Mouse (Mus musculus): ENCODE results near the gene Lcat. TPM values are rescaled to one million over a fixed set of nuclear protein-coding genes. Genes with fewer than 3 reads are reported as not detected.

The Lcat gene
- polyA plus RNA-seq, 1 experiment from 2014 or later, result 9.9 TPM

- no peaks in the 10 kb centered on the region for H3K9me3 ChIP-seq (ENCODE audit: control insufficient read depth, low read length)
- 41% methylated on average over 16 of the region's 16 CpGs for WGBS
- H3K4me3 ChIP-seq (ENCODE audit: low read length), result peak overlapping the region; percentile 93
- peak overlapping the region; percentile 90 for H3K27ac ChIP-seq (ENCODE audit: low read depth, low read length)
- H3K4me1 ChIP-seq (ENCODE audit: control insufficient read depth, insufficient read depth, low read depth, low read length), result peaks cover 10% of the 10 kb centered on the region
- no peaks in the 10 kb centered on the region for H3K36me3 ChIP-seq (ENCODE audit: control insufficient read depth, insufficient read depth, low read length)
- H3K4me2 ChIP-seq (ENCODE audit: low read length), result peak overlapping the region; percentile 89
- H3K9ac ChIP-seq (ENCODE audit: low read depth, low read length), result peak overlapping the region; percentile 99
- no peak for ATAC-seq
- no peaks in the 10 kb centered on the region for H3K27me3 ChIP-seq (replicated peaks; ENCODE audit: control insufficient read depth, insufficient read depth, low read length)
These were observed 42.1 kb downstream of the Lcat start for GRCm38 (mm10) chr8:105900941-105901616.

DNA sequence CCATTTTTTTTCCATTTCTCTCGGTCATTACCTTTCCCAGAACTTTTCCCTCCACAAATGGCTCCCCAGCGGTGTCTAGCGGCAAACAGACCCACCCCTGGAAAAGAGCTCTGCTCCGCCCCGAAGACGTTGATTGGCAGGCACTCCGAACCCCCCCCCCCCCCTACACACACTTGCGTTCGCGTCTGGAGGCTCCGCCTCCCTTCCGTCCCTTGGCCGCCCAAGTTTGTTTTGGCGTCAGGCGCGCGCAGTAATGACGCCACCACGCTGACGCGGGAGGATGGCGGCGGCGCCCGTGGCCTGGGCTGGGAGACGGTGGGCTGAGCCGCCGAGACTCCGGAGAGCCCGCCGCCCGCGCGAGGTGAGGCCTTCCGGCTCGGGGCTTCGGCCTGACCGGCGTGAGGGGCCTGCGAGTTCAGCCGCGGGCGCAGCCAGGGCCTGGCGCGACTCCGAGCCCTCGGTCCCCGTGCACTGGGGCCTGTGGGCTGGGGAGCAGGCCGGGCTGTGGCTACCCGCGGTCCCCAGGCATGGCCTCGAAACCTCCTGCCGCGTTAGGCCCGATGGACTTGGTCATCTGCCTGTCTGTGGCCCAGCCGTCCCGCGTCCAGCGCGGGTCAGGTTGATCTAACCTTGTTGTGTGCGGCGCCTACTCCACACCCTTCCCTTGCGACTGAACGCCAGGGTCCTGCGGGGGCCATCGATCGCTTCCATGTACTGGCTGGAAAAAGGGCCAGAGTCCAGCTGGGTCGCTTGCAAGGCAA, 42.8 kb downstream of the Lcat start, which contains the start of gene Pskh1:
TSS of gene Pskh1 (plus strand) at position 262 of the 761 bp plus-strand sequence.
- Histone ChIP-seq H3K4me2 (ENCODE audit: low read length) (peak within 1 kb of the TSS; percentile 89), H3K4me3 (ENCODE audit: low read length) (peak within 1 kb of the TSS; percentile 93), H3K36me3 (ENCODE audit: control insufficient read depth, insufficient read depth, low read length) (no peaks in the 10 kb centered on the region), H3K9ac (ENCODE audit: low read depth, low read length) (peak within 1 kb of the TSS; percentile 99), H3K4me1 (ENCODE audit: control insufficient read depth, insufficient read depth, low read depth, low read length) (peaks cover 10% of the 10 kb centered on the region), H3K27me3 (replicated peaks; ENCODE audit: control insufficient read depth, insufficient read depth, low read length) (no peaks in the 10 kb centered on the region), H3K9me3 (ENCODE audit: control insufficient read depth, low read length) (no peaks in the 10 kb centered on the region), H3K27ac (ENCODE audit: low read depth, low read length) (peak within 1 kb of the TSS; percentile 90)
- ATAC-seq, result peak; percentile 95
- WGBS, result under 1% methylated on average over 67 of the region's 68 CpGs

DNA sequence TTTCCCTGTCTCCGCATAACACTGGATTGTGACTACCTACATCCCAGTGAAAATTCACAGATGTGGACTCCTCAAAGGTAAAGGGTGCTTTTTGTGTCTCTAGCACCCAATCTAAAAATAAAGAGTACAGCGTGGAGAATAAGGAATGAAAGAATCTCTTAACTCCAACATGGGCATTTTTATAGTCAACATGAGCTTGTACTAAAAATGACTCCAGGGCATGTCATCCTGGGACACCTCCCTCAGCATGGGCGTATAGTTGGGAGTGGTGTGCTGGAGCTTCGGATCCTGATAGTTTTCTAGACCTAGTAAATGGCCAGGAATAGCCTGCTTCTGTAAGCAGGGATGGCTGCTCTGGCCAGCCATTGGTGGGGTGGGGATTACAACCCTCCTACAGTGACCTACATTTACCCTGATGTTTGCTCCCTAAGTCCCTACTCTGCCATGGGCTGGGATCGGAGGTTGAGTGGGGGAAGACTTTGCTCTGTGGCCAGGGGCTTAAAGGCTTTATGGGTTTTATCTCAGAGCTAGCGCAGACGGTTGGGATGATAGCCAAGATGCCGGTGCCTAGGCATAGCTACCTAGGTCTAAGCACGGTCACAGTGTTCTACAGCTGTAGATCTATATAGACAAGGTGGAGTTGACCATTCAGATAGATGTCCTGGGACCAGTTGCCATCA, 45.2 kb downstream of the Lcat start:
- WGBS, result 84% methylated on average over 9 of the region's 9 CpGs
- Histone ChIP-seq H3K4me3 (ENCODE audit: low read length) (no peak overlapping the region), H3K36me3 (ENCODE audit: control insufficient read depth, insufficient read depth, low read length) (no peaks in the 10 kb centered on the region; the same call in 1 of the 2 replicates), H3K27ac (ENCODE audit: low read depth, low read length) (no peak overlapping the region), H3K27me3 (replicated peaks; ENCODE audit: control insufficient read depth, insufficient read depth, low read length) (no peaks in the 10 kb centered on the region), H3K4me2 (ENCODE audit: low read length) (no peak overlapping the region), H3K4me1 (ENCODE audit: control insufficient read depth, insufficient read depth, low read depth, low read length) (peaks cover 10% of the 10 kb centered on the region), H3K9me3 (ENCODE audit: control insufficient read depth, low read length) (no peaks in the 10 kb centered on the region), H3K9ac (ENCODE audit: low read depth, low read length) (no peak overlapping the region)
- ATAC-seq, result no peak

- Histone ChIP-seq H3K9me3 (ENCODE audit: control insufficient read depth, low read length) (no peaks in the 10 kb centered on the region), H3K27ac (ENCODE audit: low read depth, low read length) (no peak within 1 kb of the TSS), H3K4me3 (ENCODE audit: low read length) (no peak within 1 kb of the TSS), H3K36me3 (ENCODE audit: control insufficient read depth, insufficient read depth, low read length) (peaks cover 38% of the 10 kb centered on the region), H3K9ac (ENCODE audit: low read depth, low read length) (0 out of 2 replicates have a peak within 1 kb of the TSS, but pooled peaks have one; percentile 24), H3K4me1 (ENCODE audit: control insufficient read depth, insufficient read depth, low read depth, low read length) (no peaks in the 10 kb centered on the region), H3K27me3 (replicated peaks; ENCODE audit: control insufficient read depth, insufficient read depth, low read length) (no peaks in the 10 kb centered on the region), H3K4me2 (ENCODE audit: low read length) (peak within 1 kb of the TSS; percentile 22; the same call in 1 of the 2 replicates)
- peak; percentile 90 for ATAC-seq
- 4% methylated on average over 11 of the region's 11 CpGs for WGBS
These were observed 49.8 kb downstream of the Lcat start, which contains the start of gene Nrn1l for GRCm38 (mm10) chr8:105893339-105893738. TSS of gene Nrn1l (plus strand) at chr8:105893567.

DNA sequence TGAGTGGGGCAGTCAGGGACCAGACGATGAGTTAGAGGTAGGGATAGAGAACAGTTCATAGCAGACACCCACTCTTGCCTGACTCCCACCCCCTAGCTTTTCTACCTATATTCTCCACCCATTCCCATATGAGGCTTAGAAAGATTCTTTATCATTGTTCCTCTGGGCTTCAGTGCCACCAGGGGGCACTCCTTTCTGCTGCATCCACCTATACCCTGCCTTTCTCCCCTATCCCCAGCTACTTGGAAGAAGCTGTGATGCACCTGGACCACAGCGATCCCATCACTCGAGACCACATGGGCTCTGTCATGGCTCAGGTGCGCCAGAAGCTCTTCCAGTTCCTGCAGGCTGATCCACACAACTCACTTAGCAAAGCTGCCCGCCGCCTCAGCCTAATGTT, 50.8 kb downstream of the Lcat start:
- WGBS, result 82% methylated on average over 6 of the region's 6 CpGs
- Histone ChIP-seq H3K4me2 (ENCODE audit: low read length) (no peak overlapping the region), H3K9ac (ENCODE audit: low read depth, low read length) (no peak overlapping the region), H3K27ac (ENCODE audit: low read depth, low read length) (no peak overlapping the region), H3K4me3 (ENCODE audit: low read length) (no peak overlapping the region), H3K9me3 (ENCODE audit: control insufficient read depth, low read length) (no peaks in the 10 kb centered on the region), H3K27me3 (replicated peaks; ENCODE audit: control insufficient read depth, insufficient read depth, low read length) (no peaks in the 10 kb centered on the region), H3K36me3 (ENCODE audit: control insufficient read depth, insufficient read depth, low read length) (peaks cover 43% of the 10 kb centered on the region), H3K4me1 (ENCODE audit: control insufficient read depth, insufficient read depth, low read depth, low read length) (no peaks in the 10 kb centered on the region)
- peak; percentile 29; the same call in 1 of the 2 replicates for ATAC-seq

- H3K27ac ChIP-seq (ENCODE audit: low read depth, low read length), result no peak overlapping the region
- H3K27me3 ChIP-seq (replicated peaks; ENCODE audit: control insufficient read depth, insufficient read depth, low read length), result no peaks in the 10 kb centered on the region
- peaks cover 57% of the 10 kb centered on the region for H3K36me3 ChIP-seq (ENCODE audit: control insufficient read depth, insufficient read depth, low read length)
- no peak overlapping the region for H3K4me3 ChIP-seq (ENCODE audit: low read length)
- no peak for ATAC-seq
- no peak overlapping the region for H3K9ac ChIP-seq (ENCODE audit: low read depth, low read length)
- H3K9me3 ChIP-seq (ENCODE audit: control insufficient read depth, low read length), result no peaks in the 10 kb centered on the region
- H3K4me2 ChIP-seq (ENCODE audit: low read length), result no peak overlapping the region
- H3K4me1 ChIP-seq (ENCODE audit: control insufficient read depth, insufficient read depth, low read depth, low read length), result no peaks in the 10 kb centered on the region
- WGBS, result 87% methylated on average over 6 of the region's 6 CpGs
These were observed 52.3 kb downstream of the Lcat start for GRCm38 (mm10) chr8:105890870-105891269.

DNA sequence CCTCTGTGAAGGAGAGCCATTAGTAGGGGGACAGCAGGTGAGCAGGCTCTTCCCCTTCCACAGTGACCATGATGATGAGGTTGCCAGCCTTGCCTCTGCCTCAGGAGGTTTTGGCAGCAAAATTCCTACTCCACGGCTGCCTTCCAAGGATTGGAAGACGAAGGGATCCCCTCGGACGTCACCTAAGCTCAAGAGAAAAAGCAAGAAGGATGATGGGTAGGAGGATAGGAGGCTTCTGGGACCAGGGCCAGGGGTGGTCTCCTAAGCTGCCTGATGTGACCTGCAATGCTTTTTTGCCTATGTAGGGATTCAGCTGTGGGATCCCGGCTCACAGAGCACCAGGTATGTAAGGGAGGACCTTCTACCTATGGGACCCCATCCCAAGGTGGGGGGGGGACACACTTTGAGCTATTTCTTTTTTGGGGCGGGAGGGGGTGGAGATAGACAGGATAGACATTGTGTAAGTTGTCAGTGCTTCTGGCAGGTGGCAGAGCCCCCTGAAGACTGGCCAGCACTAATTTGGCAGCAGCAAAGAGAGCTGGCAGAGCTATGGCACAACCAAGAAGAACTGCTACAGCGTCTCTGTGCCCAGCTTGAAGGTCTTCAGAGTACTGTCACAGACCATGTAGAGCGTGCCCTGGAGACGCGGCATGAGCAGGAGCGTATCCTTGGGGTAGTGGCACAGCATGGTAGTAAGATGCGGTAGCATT, 53.3 kb downstream of the Lcat start:
- Histone ChIP-seq H3K4me1 (ENCODE audit: control insufficient read depth, insufficient read depth, low read depth, low read length) (no peaks in the 10 kb centered on the region), H3K9me3 (ENCODE audit: control insufficient read depth, low read length) (no peaks in the 10 kb centered on the region), H3K27me3 (replicated peaks; ENCODE audit: control insufficient read depth, insufficient read depth, low read length) (no peaks in the 10 kb centered on the region), H3K4me2 (ENCODE audit: low read length) (no peak overlapping the region), H3K36me3 (ENCODE audit: control insufficient read depth, insufficient read depth, low read length) (peaks cover 66% of the 10 kb centered on the region), H3K4me3 (ENCODE audit: low read length) (no peak overlapping the region), H3K9ac (ENCODE audit: low read depth, low read length) (no peak overlapping the region), H3K27ac (ENCODE audit: low read depth, low read length) (no peak overlapping the region)
- ATAC-seq, result no peak
- WGBS, result 91% methylated on average over 12 of the region's 12 CpGs
